8 mouse cellular contexts compared by ENCODE assay signal in the genomic region with DNA sequence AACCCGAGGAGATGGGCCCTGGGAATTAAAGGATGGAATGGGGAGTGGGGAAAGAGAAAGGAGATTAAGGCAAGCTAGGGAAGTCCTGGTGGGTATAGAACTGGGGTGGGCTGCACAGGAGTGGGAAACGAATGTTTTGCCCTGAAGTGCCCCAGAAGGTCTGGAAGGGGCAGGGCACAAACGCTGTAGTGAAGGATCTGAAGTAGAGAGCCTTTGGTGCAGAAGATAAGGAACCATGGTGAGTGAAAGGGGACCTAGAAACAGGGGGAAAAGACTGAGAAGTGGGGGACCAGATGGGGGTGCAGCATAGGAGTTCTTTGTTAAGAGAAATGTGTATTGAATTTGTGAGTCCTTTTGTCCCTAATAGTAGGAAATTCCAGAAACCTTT. TPM values are rescaled to one million over a fixed set of nuclear protein-coding genes. Genes with fewer than 3 reads are reported as not detected.
A peak's percentile ranks its signal among the peaks of the same experiment; 100 is the strongest.
DNase-seq lines count a peak whose midpoint lies in the region; ATAC-seq and TF ChIP-seq lines count a peak whose summit lies in the region.

A gene (plus strand): TSS at position 13 of the 388 bp plus-strand sequence.

- H3K9me3 ChIP-seq in embryonic facial prominence, embryonic 12.5 days: no peaks in the 10 kb centered on the region
- no peaks in the 10 kb centered on the region for H3K9me3 ChIP-seq in hindbrain, embryonic 14.5 days (ENCODE audit: control insufficient read depth, low read length)
- H3K9me3 ChIP-seq in midbrain, embryonic 16.5 days (replicated peaks; ENCODE audit: control insufficient read depth, low read length, poor library complexity, severe bottlenecking): no peaks in the 10 kb centered on the region

- peaks cover 14% of the 10 kb centered on the region; the same call in 1 of the 2 replicates for H3K36me3 ChIP-seq in embryonic facial prominence, embryonic 12.5 days
- peaks cover 16% of the 10 kb centered on the region for H3K36me3 ChIP-seq in hindbrain, embryonic 14.5 days (replicated peaks; ENCODE audit: control insufficient read depth, insufficient read depth)
- H3K36me3 ChIP-seq in midbrain, embryonic 16.5 days (ENCODE audit: control insufficient read depth, insufficient read depth, low read length): no peaks in the 10 kb centered on the region; the same call in 1 of the 2 replicates

- peak within 1 kb of the TSS; percentile 97 for H3K27ac ChIP-seq in embryonic facial prominence, embryonic 12.5 days
- H3K27ac ChIP-seq in hindbrain, embryonic 14.5 days: peak within 1 kb of the TSS; percentile 93
- peak within 1 kb of the TSS; percentile 97 for H3K27ac ChIP-seq in midbrain, embryonic 16.5 days (ENCODE audit: low read length)

- peaks cover 7% of the 10 kb centered on the region; the same call in 1 of the 2 replicates for H3K4me1 ChIP-seq in lung, adult 2 months (ENCODE audit: control insufficient read depth, insufficient read depth, low read length)
- peaks cover 31% of the 10 kb centered on the region for H3K4me1 ChIP-seq in embryonic facial prominence, embryonic 12.5 days
- peaks cover 31% of the 10 kb centered on the region for H3K4me1 ChIP-seq in hindbrain, embryonic 14.5 days (replicated peaks; ENCODE audit: control insufficient read depth, insufficient read depth, low read length)
- peaks cover 31% of the 10 kb centered on the region for H3K4me1 ChIP-seq in midbrain, embryonic 16.5 days (ENCODE audit: control insufficient read depth, insufficient read depth, low read length)

- H3K9ac ChIP-seq in embryonic facial prominence, embryonic 12.5 days: peak within 1 kb of the TSS; percentile 70
- H3K9ac ChIP-seq in hindbrain, embryonic 14.5 days: peak within 1 kb of the TSS; percentile 69
- peak within 1 kb of the TSS; percentile 72 for H3K9ac ChIP-seq in midbrain, embryonic 16.5 days (ENCODE audit: low read depth, low read length)

- TF ChIP-seq POLR2A in lung, adult 2 months (IDR thresholded peaks at IDR 0.05; ENCODE audit: borderline replicate concordance, extremely low read depth, low read depth, low read length): no peak

- peak within 1 kb of the TSS; percentile 92 for H3K4me3 ChIP-seq in lung, adult 2 months (replicated peaks; ENCODE audit: extremely low read depth, low read depth, low read length)
- peak within 1 kb of the TSS; percentile 67 for H3K4me3 ChIP-seq in embryonic facial prominence, embryonic 12.5 days
- peak within 1 kb of the TSS; percentile 55 for H3K4me3 ChIP-seq in hindbrain, embryonic 14.5 days (replicated peaks; ENCODE audit: low read length)
- peak within 1 kb of the TSS; percentile 51 for H3K4me3 ChIP-seq in midbrain, embryonic 16.5 days (ENCODE audit: low read depth, low read length)

- no peaks in the 10 kb centered on the region for H3K27me3 ChIP-seq in embryonic facial prominence, embryonic 12.5 days
- no peaks in the 10 kb centered on the region for H3K27me3 ChIP-seq in hindbrain, embryonic 14.5 days (ENCODE audit: control insufficient read depth, insufficient read depth, low read length)
- H3K27me3 ChIP-seq in midbrain, embryonic 16.5 days (ENCODE audit: control insufficient read depth, insufficient read depth, low read depth, low read length): no peaks in the 10 kb centered on the region

- 2% methylated on average over 3 of the region's 3 CpGs for WGBS in lung, adult 2 months
- 0% methylated on average over 3 of the region's 3 CpGs for WGBS in embryonic facial prominence, embryonic 12.5 days
- 2% methylated on average over 3 of the region's 3 CpGs for WGBS in hindbrain, embryonic 14.5 days
- WGBS in midbrain, embryonic 16.5 days: 0% methylated on average over 3 of the region's 3 CpGs

- peak within 1 kb of the TSS; percentile 94 for H3K4me2 ChIP-seq in embryonic facial prominence, embryonic 12.5 days (replicated peaks)
- H3K4me2 ChIP-seq in hindbrain, embryonic 14.5 days (replicated peaks): peak within 1 kb of the TSS; percentile 59
- H3K4me2 ChIP-seq in midbrain, embryonic 16.5 days (ENCODE audit: low read length): peak within 1 kb of the TSS; percentile 67

- TF ChIP-seq CTCF in lung, adult 2 months (IDR thresholded peaks at IDR 0.05; ENCODE audit: insufficient read depth, low read length): no peak

- no peak for ATAC-seq in embryonic facial prominence, embryonic 12.5 days (ENCODE audit: insufficient number of reproducible peaks, insufficient read depth, low FRiP score, low TSS enrichment)
- no peak for ATAC-seq in hindbrain, embryonic 14.5 days (ENCODE audit: low FRiP score)
- no peak for ATAC-seq in midbrain, embryonic 16.5 days
- ATAC-seq in CD4-positive, CD25-positive, alpha-beta regulatory T cell, adult 4 months: no peak

- no peak for DNase-seq in lung, adult 2 months
- no peak for DNase-seq in lung, postnatal 36 days
- DNase-seq in hindbrain, embryonic 14.5 days (ENCODE audit: low spot score): no peak
- DNase-seq in urinary bladder, postnatal 4 days (ENCODE audit: low spot score in 2 of 2): no peak
- no peak for DNase-seq in cerebellum, postnatal 14 days

RNA-seq across cellular contexts. Expression of the gene that starts here (rescaled TPM):
- 6.4 and 6.7 TPM in 2 replicates for polyA plus RNA-seq in lung, adult 2 months (2012; rRNA removed)
- 9.5 and 11.0 TPM in 2 replicates for polyA plus RNA-seq in embryonic facial prominence, embryonic 12.5 days (2016; fragmentation: Nextera tagmentation; extraction: Ambion mirVana)
- polyA plus RNA-seq in hindbrain, embryonic 14.5 days (2014; fragmentation: Nextera tagmentation; extraction: Ambion mirVana): 6.7 and 7.6 TPM in 2 replicates
- polyA plus RNA-seq in midbrain, embryonic 16.5 days (2015; fragmentation: Nextera tagmentation; extraction: Ambion mirVana): 5.3 and 7.3 TPM in 2 replicates
- under 1 TPM; 0.43 to 0.78 TPM for polyA plus RNA-seq in CD4-positive, CD25-positive, alpha-beta regulatory T cell, adult 4 months (2017; shearing (Covaris generic))
